Mouse (Mus musculus): ENCODE results near the gene Prkd1.
A peak's percentile ranks its signal among the peaks of the same experiment; 100 is the strongest.

Gene Prkd1

GRCm38 (mm10) chr12:50295549-50295948 is 353.3 kb downstream of the Prkd1 start:
- no peaks in the 10 kb centered on the region for H3K4me1 ChIP-seq (replicated peaks; ENCODE audit: low read depth, low read length)
- H3K4me3 ChIP-seq (replicated peaks; ENCODE audit: low read length), result no peak overlapping the region
- no peaks in the 10 kb centered on the region for H3K9me3 ChIP-seq (ENCODE audit: low read length)
- TF ChIP-seq NANOG (IDR thresholded peaks at IDR 0.05; ENCODE audit: borderline replicate concordance, low read length) (no peak), CTCF (conservative IDR thresholded peaks at IDR 0.05; ENCODE audit: low read length) (no peak), POU5F1 (IDR thresholded peaks at IDR 0.05; ENCODE audit: borderline replicate concordance, low read length) (no peak)
- H3K36me3 ChIP-seq (ENCODE audit: insufficient read depth, low read length), result no peaks in the 10 kb centered on the region
- H3K27me3 ChIP-seq (ENCODE audit: insufficient read depth, low read length), result no peaks in the 10 kb centered on the region

GRCm38 (mm10) chr12:50292834-50293233 is 356.1 kb downstream of the Prkd1 start:
- no peaks in the 10 kb centered on the region for H3K4me1 ChIP-seq (replicated peaks; ENCODE audit: low read depth, low read length)
- no peaks in the 10 kb centered on the region for H3K36me3 ChIP-seq (ENCODE audit: insufficient read depth, low read length)
- no peak for TF ChIP-seq NANOG (IDR thresholded peaks at IDR 0.05; ENCODE audit: borderline replicate concordance, low read length)
- TF ChIP-seq POU5F1 (IDR thresholded peaks at IDR 0.05; ENCODE audit: borderline replicate concordance, low read length), result no peak
- TF ChIP-seq CTCF (conservative IDR thresholded peaks at IDR 0.05; ENCODE audit: low read length), result peak; percentile 23; the same call in 1 of the 2 replicates
- no peaks in the 10 kb centered on the region for H3K27me3 ChIP-seq (ENCODE audit: insufficient read depth, low read length)
- no peaks in the 10 kb centered on the region for H3K9me3 ChIP-seq (ENCODE audit: low read length)
- H3K4me3 ChIP-seq (replicated peaks; ENCODE audit: low read length), result no peak overlapping the region

Measured in E14TG2a.4 (cell line).